Mouse (Mus musculus) urinary bladder, postnatal 10 days (tissue): ENCODE data around the gene Fam173a.
"Not testable (repeated sequence)": the region's sequence is repeated elsewhere in the genome, so short reads cannot be mapped to it uniquely, and the experiment has no call there.

Experiments used
- DNase-seq: peaks from one replicate; pipeline ENCODE4 v3.0.0; 2022; ENCODE audit warnings: low spot score

The Fam173a gene

DNA sequence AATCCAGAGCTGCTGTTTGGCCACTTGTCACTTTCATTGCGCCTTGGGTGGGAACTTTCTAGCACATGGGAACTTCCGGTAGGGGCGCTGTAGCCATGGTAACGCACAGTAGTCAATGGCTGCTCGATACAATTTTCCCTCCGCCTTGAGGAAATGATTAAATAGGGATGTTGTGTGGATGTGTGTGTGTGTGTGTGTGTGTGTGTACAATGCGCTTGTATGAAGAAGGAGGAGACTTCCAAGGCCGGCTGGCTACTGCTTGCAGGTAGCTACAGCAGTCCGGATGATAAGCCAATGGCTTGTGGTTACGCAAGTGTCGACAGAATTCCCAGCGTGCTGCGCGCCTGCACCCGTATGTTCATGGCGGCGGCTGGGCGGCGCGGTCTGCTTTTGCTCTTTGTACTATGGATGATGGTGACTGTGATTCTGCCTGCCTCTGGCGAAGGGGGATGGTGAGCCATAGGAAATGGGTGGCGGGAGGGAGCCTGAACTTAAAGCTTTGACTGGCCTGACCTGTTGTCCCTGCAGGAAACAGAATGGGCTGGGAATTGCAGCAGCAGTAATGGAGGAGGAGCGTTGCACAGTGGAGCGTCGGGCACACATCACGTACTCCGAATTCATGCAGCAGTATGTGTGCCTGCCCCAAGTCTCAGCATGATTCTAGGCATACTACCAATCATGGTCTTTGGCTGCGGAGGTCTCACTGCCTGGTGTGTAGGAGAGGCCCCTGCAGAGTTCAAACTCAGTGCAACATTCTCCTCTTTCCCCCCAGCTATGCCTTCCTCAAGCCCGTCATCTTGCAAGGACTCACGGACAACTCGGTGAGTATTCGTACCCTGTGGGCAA is 36.2 kb upstream of the Fam173a start, which contains the start of gene Jmjd8:
TSS of gene Jmjd8 (plus strand) at position 156 of the 846 bp plus-strand sequence.
- DNase-seq, result no peak

DNA sequence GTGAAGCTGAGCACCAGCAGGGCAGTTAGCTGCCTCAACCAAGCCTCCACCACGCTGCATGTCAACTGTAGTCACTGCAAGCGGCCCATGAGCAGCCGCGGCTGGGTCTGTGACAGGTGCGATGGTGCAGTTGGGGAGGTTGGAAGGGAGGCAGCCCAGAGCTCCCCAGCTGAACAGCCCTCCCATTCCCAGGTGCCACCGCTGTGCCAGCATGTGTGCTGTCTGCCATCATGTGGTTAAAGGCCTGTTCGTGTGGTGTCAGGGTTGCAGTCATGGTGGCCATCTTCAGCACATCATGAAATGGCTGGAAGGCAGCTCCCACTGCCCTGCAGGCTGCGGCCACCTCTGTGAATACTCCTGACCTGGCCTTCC is 35.5 kb upstream of the Fam173a start:
- DNase-seq, result no peak

DNA sequence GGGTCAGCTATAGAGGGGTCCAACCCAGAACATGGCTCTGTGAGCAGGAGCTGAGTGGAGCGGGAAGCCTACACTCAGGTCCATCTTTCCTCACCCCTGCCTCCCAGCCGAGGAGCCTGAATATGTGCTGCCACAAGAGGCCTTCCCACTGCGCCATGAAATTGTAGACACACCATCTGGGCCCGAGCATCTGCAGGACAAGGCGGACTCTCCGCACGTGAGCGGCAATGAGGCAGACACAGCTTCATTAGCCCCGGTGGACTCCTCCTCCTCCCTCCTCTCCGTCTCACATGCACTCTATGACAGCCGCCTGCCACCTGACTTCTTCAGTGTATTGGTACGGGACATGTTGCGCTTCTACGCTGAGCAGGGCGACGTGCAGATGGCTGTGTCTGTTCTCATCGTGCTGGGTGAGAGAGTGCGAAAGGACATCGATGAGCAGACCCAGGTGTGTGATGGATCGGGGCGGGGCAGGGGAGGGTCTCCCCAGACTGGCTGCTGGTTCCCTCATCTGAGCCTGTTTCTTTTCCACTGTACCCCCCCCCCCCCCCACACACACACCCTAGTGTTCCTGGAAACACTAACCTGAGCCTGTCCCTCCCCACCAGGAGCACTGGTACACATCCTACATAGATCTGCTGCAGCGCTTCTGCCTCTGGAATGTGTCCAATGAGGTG is 35.0 kb upstream of the Fam173a start:
- DNase-seq, result no peak

DNA sequence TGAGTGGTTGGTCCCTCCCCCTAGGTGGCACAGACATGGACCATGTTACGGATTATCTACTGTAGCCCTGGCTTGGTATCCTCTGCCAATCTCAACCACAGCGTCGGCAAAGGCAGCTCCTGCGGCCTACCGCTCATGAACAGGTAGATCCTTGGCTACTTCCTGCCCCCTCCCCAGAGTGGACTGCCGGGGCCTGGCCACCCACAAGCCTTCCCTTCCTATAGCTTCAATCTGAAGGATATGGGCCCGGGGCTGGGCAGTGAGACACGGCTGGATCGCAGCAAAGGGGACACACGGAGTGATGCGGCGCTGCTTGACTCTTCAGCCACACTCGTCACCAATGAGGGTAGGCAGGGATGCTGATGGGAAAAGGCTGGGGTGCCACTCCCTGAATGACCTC is 34.3 kb upstream of the Fam173a start:
- no peak for DNase-seq

DNA sequence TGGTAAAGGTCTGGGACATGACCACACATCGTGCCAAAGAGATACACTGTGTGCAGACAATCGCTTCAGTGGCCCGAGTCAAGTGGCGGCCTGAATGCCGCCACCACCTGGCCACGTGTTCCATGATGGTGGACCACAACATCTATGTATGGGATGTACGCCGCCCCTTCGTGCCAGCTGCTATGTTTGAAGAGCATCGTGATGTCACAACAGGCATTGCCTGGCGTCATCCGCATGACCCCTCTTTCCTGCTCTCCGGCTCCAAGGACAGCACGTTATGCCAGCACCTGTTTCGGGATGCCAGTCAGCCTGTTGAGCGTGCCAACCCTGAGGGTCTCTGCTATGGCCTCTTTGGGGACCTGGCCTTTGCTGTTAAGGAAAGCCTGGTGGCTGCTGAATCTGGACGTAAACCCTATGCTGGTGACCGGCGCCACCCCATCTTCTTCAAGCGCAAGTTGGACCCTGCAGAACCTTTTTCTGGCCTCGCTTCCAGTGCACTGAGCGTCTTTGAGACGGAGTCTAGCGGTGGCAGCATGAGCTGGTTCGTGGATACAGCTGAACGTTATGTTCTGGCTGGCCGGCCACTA is 33.4 kb upstream of the Fam173a start:
- DNase-seq, result no peak

DNA sequence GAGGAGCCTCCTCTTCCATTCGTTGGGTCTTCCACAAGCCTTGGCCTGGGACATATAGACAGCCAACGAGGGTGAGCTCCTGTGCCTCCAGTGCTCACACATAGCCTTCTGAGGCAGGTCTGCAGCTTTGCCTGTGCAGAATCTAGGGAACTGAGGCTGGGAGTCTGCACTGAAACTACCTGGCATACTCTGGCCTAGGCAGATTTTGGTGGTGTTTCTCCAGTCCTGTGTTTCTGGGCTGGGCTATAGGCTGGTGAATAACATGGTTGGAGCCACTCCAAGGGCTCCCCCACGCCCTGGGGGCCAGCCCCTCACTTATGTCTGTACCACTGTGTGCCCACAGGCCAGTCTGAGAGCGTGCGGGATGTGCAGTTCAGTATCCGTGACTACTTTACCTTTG is 32.6 kb upstream of the Fam173a start:
- no peak for DNase-seq

DNA sequence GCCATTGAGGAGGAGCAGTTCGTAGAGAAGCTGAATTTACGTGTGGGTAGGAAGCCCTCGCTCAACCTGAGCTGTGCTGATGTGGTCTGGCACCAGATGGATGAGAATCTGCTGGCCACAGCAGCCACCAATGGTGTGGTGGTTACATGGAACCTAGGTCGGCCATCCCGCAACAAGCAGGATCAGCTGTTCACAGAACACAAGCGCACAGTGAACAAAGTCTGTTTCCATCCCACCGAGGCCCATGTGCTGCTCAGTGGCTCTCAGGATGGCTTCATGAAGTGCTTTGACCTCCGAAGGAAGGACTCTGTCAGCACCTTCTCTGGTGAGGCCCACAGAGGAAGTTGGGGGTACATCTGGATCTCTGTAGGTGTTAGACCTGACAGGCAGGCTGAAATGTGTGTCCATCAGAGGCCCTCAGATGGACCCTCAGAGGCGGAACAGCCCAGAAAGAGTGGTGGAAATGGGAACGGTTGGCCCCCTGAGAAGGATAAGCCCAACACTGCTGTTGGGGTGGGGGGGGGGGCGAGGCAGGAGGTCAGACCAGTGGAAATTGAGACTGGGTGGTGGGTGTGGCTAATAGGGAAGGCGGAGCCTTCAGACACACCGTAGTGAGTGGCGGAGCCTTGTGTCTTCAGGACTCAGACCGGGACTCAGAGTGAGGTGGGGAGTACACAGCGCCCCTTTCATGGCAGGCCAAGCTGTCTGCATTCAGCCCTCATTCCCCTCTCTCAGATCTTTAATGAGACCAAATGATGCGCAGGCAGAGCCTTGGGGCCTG is 31.9 kb upstream of the Fam173a start:
- DNase-seq, result no peak

DNA sequence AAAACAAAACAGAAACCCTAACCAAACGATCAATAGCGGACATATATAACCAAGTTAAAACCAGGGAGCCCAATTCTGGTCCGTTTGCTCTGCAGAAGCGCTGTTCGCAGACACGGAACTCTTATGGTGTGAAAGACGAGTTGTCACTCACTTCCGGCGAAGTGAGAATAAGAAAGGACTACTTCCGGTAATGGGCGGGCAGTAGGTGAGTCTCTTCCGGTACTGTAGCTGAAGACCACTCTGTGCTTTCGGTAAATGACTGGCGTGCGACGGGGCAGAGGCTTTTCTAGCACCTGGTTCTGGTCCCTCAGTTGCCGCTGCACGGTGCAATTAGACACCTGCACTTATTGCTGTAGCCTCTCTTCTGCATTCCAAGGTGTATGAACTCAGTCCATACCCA is 30.8 kb upstream of the Fam173a start, which contains the start of gene Wdr24:
TSS of gene Wdr24 (plus strand) at position 176 of the 400 bp plus-strand sequence.
- no peak for DNase-seq

DNA sequence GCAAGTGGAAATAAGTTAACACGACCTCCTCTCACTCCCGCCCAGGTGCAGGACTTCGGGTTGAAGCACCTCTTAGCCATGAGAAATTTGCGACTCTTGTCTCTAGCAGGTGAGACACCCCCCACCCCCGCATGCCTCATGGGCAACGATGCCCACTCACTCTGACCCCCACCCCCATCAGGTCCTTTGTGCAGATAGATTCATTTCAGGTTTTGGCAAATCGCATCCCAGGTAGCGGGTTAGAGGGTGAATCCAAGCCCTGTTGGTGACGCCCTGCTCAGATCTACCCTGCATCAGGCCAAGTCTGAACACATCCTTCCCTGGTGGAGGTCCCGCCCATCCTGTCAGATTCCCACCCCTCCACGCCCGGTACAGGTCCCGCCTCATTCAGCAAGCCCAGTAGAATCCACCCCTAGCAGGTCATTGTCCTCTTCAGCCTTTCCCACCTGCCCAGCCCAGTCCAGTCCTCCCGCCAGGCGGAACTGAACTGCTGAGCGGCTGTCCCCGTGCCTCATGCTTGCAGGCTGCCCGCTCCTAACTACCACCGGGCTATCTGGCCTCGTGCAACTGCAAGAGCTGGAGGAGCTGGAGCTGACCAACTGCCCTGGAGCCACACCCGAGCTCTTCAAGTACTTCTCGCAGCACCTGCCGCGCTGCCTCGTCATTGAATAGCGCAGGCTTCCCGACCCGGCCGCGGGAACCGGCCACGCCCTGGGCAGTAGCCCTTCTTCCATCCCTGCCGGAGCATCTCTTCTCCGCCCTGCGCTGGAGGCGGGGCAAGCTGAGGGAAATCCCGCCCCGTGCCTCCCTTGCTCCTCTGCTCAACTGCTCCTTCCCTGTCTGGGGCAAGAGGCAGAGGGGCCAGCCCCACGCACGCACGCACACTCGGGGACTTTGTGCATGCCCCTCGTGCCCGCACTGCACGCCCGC is 26.4 kb upstream of the Fam173a start:
- DNase-seq, result no peak

DNA sequence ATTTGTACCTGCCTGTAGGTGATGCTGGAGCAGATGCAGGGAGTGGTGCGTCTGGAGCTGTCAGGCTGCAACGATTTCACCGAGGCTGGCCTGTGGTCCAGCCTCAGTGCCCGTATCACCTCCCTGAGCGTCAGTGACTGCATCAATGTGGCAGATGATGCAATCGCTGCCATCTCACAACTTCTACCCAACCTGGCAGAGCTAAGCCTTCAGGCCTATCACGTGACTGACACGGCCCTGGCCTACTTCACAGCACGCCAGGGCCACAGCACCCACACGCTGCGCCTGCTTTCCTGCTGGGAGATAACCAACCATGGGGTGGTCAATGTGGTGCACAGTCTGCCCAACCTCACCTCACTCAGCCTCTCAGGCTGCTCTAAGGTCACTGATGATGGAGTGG is 25.0 kb upstream of the Fam173a start:
- DNase-seq, result no peak

DNA sequence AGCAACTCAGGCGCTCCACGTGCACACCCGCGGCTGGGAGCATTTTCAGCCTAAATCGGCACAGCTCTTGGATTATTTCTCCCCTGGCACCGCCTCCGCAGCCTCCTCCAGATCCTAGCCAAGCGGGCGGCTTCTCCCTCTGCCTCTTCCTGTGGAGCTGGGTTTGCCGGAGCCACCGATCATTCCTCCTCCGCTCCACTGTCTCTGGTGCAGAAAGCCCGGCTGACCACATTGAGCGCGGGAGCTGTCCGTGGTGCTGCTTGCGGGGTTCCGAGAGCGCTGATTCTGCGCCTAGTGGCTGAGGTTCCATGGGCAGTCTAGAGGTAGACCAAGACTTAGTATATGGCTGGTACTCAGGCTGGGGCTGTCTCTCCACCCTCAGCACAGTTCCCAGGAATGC is 20.8 kb upstream of the Fam173a start:
- DNase-seq, result no peak

DNA sequence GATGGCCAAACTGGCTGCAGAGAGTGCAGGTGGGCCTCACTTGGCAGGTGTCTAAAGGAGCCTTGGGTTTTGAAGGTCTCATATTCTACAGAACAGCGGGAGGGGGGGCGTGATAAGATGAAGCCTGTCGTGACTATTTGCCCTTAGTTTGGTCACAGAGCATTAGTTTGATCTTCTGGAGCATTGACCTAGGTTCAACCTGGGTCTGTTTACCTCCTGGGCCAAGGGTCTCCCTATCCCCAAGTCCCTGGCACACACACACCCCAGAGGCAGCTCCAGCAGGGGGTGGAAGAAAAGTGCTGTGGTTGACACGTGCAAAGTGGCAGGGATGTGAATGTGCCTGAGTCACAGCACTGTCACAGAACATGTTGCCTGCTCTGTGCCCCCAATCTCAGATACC is 18.2 kb upstream of the Fam173a start:
- no peak for DNase-seq

DNA sequence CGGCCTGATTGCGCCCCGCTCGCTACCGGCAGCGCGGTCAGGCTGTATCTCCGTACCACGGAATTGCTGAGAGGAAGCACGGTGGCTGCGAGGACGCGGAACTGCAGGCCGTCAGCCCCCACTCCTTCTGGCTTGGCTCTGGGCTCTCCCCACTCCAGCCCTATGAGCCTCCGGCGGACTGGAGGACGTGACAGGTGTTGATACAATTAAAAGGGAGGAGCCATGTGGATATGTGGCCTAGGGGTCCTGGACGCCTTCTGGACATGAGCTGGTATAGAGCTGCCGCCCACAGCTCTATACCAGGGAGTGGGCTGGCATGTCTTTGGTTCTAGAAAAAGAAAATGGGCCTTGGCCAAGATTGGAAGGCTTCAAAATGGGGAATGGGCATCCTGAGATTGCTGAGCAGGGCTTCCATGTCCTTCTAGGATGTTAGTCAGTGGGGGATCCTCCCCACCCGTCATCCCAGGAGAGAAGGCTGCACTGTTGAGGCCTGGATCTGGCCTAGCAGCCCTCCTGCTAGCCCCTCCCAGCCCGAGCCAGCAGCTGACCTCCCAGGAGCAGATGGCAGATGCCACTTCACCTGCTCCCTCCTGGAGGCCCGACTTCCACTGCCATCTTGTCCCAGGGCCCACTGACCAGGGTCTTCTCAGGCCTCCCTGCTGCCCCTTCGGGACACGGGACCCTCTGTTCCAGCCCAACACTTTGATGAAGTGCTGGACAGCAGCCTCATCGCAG is 17.1 kb upstream of the Fam173a start:
- no peak for DNase-seq

DNA sequence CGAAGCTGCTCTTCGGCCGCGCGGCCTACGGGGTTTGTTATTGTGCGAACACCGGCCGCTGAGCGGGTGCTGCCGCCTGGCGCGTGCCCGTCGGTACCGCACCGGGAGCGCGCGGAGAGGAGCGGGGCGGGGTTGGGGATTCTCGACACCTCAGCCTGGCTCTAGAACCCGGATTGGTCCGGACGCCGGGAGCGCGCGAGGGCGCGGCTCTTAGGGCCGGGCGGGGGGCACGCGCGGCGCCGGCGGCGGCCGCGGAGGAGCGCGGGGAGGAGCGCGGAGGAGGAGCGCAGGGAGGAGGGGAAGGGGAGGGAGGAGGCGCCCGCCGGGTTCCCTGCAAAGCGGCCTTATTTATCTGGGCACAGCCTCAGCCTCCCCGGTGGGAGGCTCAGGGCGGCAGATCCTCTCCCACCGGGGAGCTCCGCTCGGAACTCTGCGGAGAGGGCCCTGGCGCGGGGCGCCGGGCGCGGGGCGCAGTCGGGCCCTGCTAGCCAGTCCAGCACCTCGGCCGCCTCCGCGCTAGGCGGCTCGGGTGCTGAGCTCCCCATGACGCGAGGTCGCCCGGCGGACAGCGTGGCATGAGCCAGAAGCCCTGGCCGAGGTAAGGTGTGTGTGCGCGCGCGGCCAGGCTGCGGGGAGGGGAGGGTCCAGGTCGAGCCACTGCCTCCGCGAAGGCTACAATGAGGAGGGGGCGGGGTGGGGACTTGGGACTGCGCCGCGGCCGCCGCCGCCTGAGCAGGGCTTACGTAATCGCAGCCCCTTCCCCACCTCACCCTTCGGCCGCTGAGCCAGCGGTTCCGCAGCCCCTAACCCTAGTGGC is 16.3 kb upstream of the Fam173a start, which contains the start of gene Fbxl16:
TSS of gene Fbxl16 (plus strand) at position 297 of the 817 bp plus-strand sequence.
- no peak for DNase-seq

DNA sequence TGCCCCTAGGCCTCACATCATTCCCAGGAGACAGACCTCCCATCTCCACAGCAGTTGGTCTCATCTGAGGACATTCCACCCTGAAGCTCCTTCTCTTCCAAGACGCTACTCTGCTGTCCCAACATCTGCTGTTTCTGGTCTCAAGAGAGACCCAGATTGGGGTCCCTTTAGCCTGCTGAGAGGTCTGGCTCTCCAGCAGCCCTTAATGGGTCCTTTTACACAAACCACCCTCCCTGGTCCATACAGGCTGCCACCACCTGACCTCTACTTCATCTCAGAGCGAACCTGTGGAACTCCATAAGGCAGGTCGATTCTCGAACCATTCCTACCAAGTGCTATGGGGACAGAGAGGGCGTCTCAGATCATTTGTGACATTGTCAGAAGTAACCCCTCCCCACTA is 15.3 kb upstream of the Fam173a start:
- DNase-seq, result no peak

DNA sequence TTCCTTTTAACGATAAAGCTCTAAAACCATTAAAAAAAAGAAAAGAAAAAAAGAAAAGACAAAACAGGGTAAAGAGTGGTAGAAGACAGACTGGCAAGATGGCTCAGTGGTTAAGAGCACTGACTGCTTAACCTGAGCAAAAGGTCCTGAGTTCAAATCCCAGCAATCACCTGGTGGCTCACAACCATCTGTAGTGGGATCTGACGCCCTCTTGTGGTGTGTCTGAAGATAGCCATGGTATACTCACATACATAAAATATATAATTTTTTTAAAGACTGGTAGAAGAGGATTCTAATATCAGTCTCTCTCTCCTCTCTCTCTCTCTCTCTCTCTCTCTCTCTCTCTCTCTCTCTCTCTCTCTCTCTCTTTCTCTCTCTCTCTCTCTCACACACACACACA is 14.8 kb upstream of the Fam173a start:
- DNase-seq, result not testable (repeated sequence)

DNA sequence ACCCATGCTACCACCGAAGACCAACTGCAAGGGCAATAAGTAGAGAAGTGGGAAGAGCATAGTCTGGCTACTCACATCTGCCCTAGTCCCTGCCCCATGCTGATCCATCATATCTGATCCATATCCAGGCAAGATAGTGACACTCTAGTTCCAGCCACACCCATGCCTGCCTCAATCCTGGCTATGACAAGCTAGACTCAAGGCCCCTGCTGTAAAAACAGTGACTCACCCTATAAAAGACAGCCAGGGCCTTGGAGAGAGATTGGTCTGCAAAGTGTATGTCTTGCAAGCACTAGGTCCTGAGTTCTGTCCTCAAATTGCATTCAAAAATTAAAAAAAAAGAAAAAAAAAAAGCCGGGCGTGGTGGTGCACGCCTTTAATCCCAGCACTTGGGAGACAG is 13.8 kb upstream of the Fam173a start:
- no peak for DNase-seq

DNA sequence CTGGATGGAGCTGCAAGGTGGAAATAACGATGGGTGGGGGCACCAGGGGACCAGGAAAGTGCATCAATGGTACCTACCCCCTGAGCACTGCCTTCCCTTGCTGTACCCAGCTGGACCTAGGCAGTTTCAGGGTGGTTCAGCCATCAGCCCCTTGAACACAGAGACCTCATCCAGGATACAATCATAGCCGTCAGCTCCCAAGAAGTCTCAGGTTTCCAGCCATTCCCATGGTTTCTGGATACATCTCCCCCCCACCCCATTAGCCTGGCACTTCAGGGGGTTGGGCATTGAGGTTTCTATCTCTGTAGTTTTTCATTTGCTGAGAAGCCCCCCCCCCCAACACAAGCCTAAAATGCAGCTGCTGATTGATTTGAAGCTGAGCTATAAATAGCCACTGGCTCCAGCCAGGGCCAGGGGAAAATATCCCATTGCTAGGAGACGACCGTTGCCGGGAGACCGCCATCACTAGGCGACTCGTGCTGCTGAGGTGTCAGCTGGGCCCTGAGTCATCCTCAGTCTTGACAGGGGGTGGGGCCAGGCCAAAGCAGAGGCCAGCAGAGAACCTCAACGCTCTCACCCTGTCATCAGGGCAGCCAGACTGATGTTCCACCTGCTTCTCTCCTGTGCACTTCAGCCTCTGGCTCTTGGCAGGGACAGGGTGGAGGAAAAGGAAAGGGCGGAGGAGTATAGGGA is 10.3 kb upstream of the Fam173a start:
- DNase-seq, result no peak

DNA sequence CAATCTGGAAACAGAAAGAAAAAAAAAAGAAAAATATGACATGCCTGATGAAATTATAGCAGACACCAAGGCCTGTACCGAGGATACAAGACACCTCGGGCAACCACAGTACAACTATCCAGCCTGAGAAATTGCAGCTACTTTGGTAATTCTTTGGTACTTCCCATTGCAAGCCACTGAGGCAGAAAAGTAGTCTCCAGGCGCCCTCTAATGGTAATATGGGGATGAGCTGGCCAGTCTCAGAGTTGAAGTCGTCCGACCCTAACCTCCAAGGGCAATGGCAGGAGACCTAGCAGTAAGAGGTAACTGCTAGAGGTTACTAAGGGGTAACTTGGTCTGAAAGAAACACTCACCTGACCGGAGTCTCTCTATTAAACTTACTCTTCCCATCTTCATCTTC is 8.3 kb upstream of the Fam173a start:
- no peak for DNase-seq
